Mouse (Mus musculus) midbrain, embryonic 14.5 days (tissue): Measurements from ENCODE around the gene Eefsec. TPM values are rescaled to one million over a fixed set of nuclear protein-coding genes. Genes with fewer than 3 reads are reported as not detected.
A peak's percentile ranks its signal among the peaks of the same experiment; 100 is the strongest.

Experiments used
- ATAC-seq: fragments of 200-750 bp; cut with Nextera tagmentation; 2 replicates; pipeline ENCODE4 v1.8.0; 2017; ENCODE audit warnings: moderate number of reproducible peaks, moderate library complexity; ENCODE audit not compliant: low FRiP score, low TSS enrichment
- DNase-seq: peaks from one replicate; pipeline ENCODE4 v3.0.0-alpha.2; 2015
- H3K27ac ChIP-seq: fragments of 300-500 bp; sonication (generic); replicated peaks from 2 replicates; pipeline ENCODE4 v1.5.1; 2014; ENCODE audit warnings: mild to moderate bottlenecking, low read depth, low read length, moderate library complexity
- H3K27me3 ChIP-seq: fragments of 300-500 bp; sonication (generic); 2 replicates; pipeline ENCODE4 v1.6.1; 2014; ENCODE audit warnings: low read length, control low read depth, mixed read lengths; ENCODE audit not compliant: control insufficient read depth, insufficient read depth
- H3K36me3 ChIP-seq: fragments of 300-500 bp; sonication (generic); 2 replicates; pipeline ENCODE4 v1.6.1; 2014; ENCODE audit warnings: low read length, control low read depth; ENCODE audit not compliant: control insufficient read depth, insufficient read depth
- H3K4me1 ChIP-seq: fragments of 300-500 bp; sonication (generic); 2 replicates; pipeline ENCODE4 v1.6.1; 2014; ENCODE audit warnings: mild to moderate bottlenecking, antibody characterized with exemption, low read length, control low read depth; ENCODE audit not compliant: control insufficient read depth, insufficient read depth
- H3K4me2 ChIP-seq: fragments of 300-500 bp; sonication (generic); 2 replicates; pipeline ENCODE4 v1.6.1; 2014; ENCODE audit warnings: mild to moderate bottlenecking, low read length, moderate library complexity
- H3K4me3 ChIP-seq: fragments of 300-500 bp; sonication (generic); replicated peaks from 2 replicates; pipeline ENCODE4 v1.5.1; 2014; ENCODE audit warnings: low read depth, low read length
- H3K9ac ChIP-seq: fragments of 300-500 bp; sonication (generic); replicated peaks from 2 replicates; pipeline ENCODE4 v1.6.1; 2014; ENCODE audit warnings: mild to moderate bottlenecking, low read length, moderate library complexity
- H3K9me3 ChIP-seq: fragments of 300-500 bp; sonication (generic); 2 replicates; pipeline ENCODE4 v1.6.1; 2016; ENCODE audit warnings: low read length, control low read depth, mixed read lengths; ENCODE audit not compliant: control insufficient read depth
- WGBS: fragments of 180-500 bp; shearing (Covaris S2); extraction: QIAGEN DNeasy Blood & Tissue Kit; methylation state at CpG from one replicate; pipeline ENCODE4 v1.1.7; 2014; 5-methylcytosine and 5-hydroxymethylcytosine counted together
- polyA plus RNA-seq: library from polyadenylated mRNA; unstranded; fragments of >200 nt; fragmentation: Nextera tagmentation; extraction: Ambion mirVana; gene quantifications from 2 replicates; pipeline ENCODE4 v1.2.1, GENCODE M21; 2014

The Eefsec gene
- polyA plus RNA-seq, 1 experiment from 2014 or later: 28.0 TPM

DNA sequence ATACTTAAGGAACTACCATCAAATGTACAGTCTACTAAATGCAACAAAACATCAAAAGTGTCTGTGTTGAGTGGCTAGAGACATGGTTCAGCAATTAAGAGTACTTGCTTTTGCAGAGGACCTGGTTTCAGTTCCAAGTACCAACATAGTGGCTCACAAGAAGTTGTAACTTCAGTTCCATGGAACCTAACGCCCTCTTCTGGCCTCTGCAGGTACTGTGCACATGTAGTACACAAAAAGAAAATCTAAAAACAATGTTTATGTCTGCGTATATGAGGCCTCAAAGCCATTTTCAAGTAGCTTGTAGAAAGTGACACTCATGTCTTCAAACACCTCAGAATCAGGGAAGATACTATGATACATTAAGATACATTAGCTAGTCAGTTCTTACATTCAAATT, 48.4 kb downstream of the Eefsec start:
- Histone ChIP-seq H3K4me2 (no peak overlapping the region), H3K27ac (no peak overlapping the region), H3K27me3 (no peaks in the 10 kb centered on the region), H3K4me1 (no peaks in the 10 kb centered on the region), H3K4me3 (no peak overlapping the region), H3K9me3 (no peaks in the 10 kb centered on the region), H3K9ac (no peak overlapping the region), H3K36me3 (no peaks in the 10 kb centered on the region)
- DNase-seq: no peak
- 73% methylated on average over 2 of the region's 2 CpGs for WGBS
- ATAC-seq: no peak

GRCm38 (mm10) chr6:88388946-88389345, 57.4 kb downstream of the Eefsec start:
- Histone ChIP-seq H3K27me3 (no peaks in the 10 kb centered on the region), H3K4me1 (peaks cover 14% of the 10 kb centered on the region), H3K36me3 (no peaks in the 10 kb centered on the region), H3K4me3 (no peak overlapping the region), H3K9ac (no peak overlapping the region), H3K4me2 (no peak overlapping the region), H3K27ac (no peak overlapping the region), H3K9me3 (no peaks in the 10 kb centered on the region)
- DNase-seq (no peak), ATAC-seq (no peak)
- WGBS: 76% methylated on average over 5 of the region's 5 CpGs

- Histone ChIP-seq H3K4me3 (no peak overlapping the region), H3K4me2 (no peak overlapping the region), H3K9me3 (no peaks in the 10 kb centered on the region), H3K36me3 (no peaks in the 10 kb centered on the region), H3K27ac (peak overlapping the region; percentile 77), H3K9ac (no peak overlapping the region), H3K4me1 (peaks cover 14% of the 10 kb centered on the region), H3K27me3 (no peaks in the 10 kb centered on the region)
- ATAC-seq (peak; percentile 60; the same call in 1 of the 2 replicates), DNase-seq (peak; percentile 62)
- 19% methylated on average over 8 of the region's 8 CpGs for WGBS
Measured at GRCm38 (mm10) chr6:88387836-88388724, 58.3 kb downstream of the Eefsec start.

DNA sequence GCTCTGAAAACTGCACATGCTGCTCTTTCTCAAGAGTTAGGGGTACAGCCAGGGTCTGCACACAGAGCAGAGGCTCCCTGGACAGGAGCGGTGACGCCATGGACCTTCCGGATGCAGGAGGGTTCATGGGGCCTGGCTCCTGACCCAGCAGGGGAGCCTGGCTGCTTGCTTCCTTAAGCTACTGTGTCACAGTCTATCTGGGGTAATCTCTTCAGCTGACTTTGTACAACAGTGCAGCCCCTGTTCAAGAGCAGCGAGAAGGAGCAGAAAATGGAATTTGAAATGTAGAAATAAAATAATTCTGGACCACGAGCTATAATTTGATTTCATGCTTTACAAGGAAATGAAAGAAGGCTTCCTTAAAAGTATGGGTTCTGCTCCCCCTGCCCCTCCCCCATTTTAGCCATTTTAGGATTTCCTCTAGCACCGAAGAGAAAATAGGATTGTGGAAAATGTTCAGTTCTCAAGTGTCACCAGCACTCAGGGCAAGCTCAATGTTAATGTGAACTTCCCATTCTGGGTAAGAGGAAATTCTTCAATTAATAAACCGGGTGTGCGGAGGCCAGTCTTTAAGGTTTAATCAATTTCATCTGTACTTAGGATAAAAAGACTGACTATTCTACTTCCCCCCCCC, 61.8 kb downstream of the Eefsec start:
- H3K9ac ChIP-seq: no peak overlapping the region
- ATAC-seq (no peak), DNase-seq (no peak)
- H3K27me3 ChIP-seq: no peaks in the 10 kb centered on the region
- H3K36me3 ChIP-seq: no peaks in the 10 kb centered on the region
- 56% methylated on average over 8 of the region's 8 CpGs for WGBS
- H3K9me3 ChIP-seq: no peaks in the 10 kb centered on the region
- no peak overlapping the region for H3K27ac ChIP-seq
- H3K4me1 ChIP-seq: peaks cover 14% of the 10 kb centered on the region
- H3K4me3 ChIP-seq: no peak overlapping the region
- no peak overlapping the region for H3K4me2 ChIP-seq

DNA sequence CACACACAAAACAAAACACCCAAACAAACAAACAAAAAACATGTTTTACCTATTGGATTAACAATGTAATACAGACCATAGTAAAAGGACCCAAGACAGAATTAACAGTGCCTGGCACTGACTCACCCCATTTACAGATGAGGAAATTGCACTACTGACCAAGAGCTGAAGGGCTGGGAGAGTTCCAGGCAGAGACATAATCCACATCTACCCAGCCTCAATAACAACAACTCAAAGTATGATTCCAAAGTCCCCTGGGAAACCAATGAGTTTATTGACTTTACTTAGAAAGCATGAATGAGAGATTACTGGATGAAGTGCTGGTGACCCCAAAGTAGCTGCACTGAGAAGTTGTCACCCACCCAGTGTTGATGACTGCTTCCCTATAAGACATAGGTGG, 62.6 kb downstream of the Eefsec start:
- Histone ChIP-seq H3K9me3 (no peaks in the 10 kb centered on the region), H3K4me3 (no peak overlapping the region), H3K36me3 (no peaks in the 10 kb centered on the region), H3K27ac (no peak overlapping the region), H3K27me3 (no peaks in the 10 kb centered on the region), H3K4me1 (peaks cover 12% of the 10 kb centered on the region), H3K4me2 (no peak overlapping the region), H3K9ac (no peak overlapping the region)
- ATAC-seq (no peak), DNase-seq (no peak)

- Histone ChIP-seq H3K9ac (no peak overlapping the region), H3K4me2 (no peak overlapping the region), H3K27ac (no peak overlapping the region), H3K27me3 (no peaks in the 10 kb centered on the region), H3K9me3 (no peaks in the 10 kb centered on the region), H3K36me3 (no peaks in the 10 kb centered on the region), H3K4me3 (no peak overlapping the region), H3K4me1 (peaks cover 3% of the 10 kb centered on the region; the same call in 1 of the 2 replicates)
- WGBS: 60% methylated on average over 3 of the region's 3 CpGs
- DNase-seq (no peak), ATAC-seq (no peak)
Measured at GRCm38 (mm10) chr6:88379756-88380155, 66.6 kb downstream of the Eefsec start.

GRCm38 (mm10) chr6:88378829-88379228, 67.5 kb downstream of the Eefsec start:
- WGBS: 93% methylated on average over 1 of the region's 1 CpGs
- no peak for ATAC-seq
- H3K36me3 ChIP-seq: no peaks in the 10 kb centered on the region

DNA sequence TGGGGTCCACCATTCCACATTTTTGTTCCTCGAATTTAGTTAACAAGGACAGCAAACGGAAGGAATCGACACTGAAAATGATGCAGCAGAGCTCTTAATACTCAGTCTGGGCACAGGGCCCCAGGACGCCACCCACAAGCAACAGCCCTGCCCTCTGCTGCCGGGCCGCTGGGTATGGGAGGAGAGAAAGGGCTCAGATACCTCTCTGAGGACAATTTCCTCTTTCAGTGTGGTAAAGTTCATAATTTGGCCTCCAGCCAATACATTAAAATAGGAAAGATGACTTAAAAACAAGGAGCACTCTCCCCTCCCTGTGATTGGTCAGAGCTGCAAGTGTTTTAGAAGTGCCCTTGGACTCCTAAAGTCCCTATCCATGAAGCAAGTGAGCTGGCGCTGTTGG, 72.1 kb downstream of the Eefsec start:
- Histone ChIP-seq H3K36me3 (no peaks in the 10 kb centered on the region), H3K4me3 (no peak overlapping the region), H3K9me3 (no peaks in the 10 kb centered on the region), H3K27me3 (no peaks in the 10 kb centered on the region), H3K27ac (no peak overlapping the region), H3K4me2 (no peak overlapping the region), H3K4me1 (0 out of 2 replicates have a peak, but pooled peaks cover 3% of the 10 kb centered on the region), H3K9ac (no peak overlapping the region)
- DNase-seq (peak; percentile 9), ATAC-seq (no peak)
- 62% methylated on average over 7 of the region's 7 CpGs for WGBS

More at GRCm38 (mm10) chr6:88378829-88379228, 67.5 kb downstream of the Eefsec start:
- 0 out of 2 replicates have a peak, but pooled peaks cover 3% of the 10 kb centered on the region for H3K4me1 ChIP-seq
- no peak for DNase-seq
- no peak overlapping the region for H3K9ac ChIP-seq
- no peaks in the 10 kb centered on the region for H3K9me3 ChIP-seq
- no peak overlapping the region for H3K27ac ChIP-seq
- H3K4me3 ChIP-seq: no peak overlapping the region
- no peak overlapping the region for H3K4me2 ChIP-seq
- H3K27me3 ChIP-seq: no peaks in the 10 kb centered on the region
